Mouse (Mus musculus) MEL (cell line): ENCODE measurements at regions not wholly inside any gene's neighbourhood (a gene's known extent, or its start where the extent isn't known, plus 50 kb on each side); places are given as distances from the start of the nearest gene placed in this dataset.

ENCODE experiments used
- DNase-seq: peaks from one replicate; pipeline ENCODE4 v3.0.0; 2011; ENCODE audit warnings: low read depth, low spot score
- H3K27ac ChIP-seq: 2 replicates; pipeline ENCODE4 v1.5.1; 2012; ENCODE audit warnings: low read depth, mild to moderate bottlenecking, control low read depth, low read length, moderate library complexity; ENCODE audit not compliant: control insufficient read depth
- H3K27me3 ChIP-seq, 2 experiments: fragments of 150-350 bp in 1 of 2; sonication (generic) in 1 of 2; 2 replicates each; pipeline ENCODE4 v1.6.1; 2012; ENCODE audit warnings: low read length in 2 of 2, mild to moderate bottlenecking in 2 of 2, improper control_type of control experiment in 1 of 2, moderate library complexity in 1 of 2; ENCODE audit not compliant: insufficient read depth in 2 of 2, control insufficient read depth in 1 of 2
- H3K36me3 ChIP-seq, 2 experiments: 2 replicates each; pipeline ENCODE4 v1.6.1; 2012 to 2014; ENCODE audit warnings: low read length in 2 of 2, improper control_type of control experiment in 1 of 2, inconsistent platforms in 1 of 2, mild to moderate bottlenecking in 1 of 2; ENCODE audit not compliant: insufficient read depth in 2 of 2, control insufficient read depth in 1 of 2
- H3K4me1 ChIP-seq, 2 experiments: fragments of 150-350 bp in 1 of 2; sonication (generic) in 1 of 2; 2 replicates each; pipeline ENCODE4 v1.6.1; 2012; ENCODE audit warnings: low read length in 2 of 2, improper control_type of control experiment in 1 of 2, mild to moderate bottlenecking in 1 of 2; ENCODE audit not compliant: insufficient read depth in 2 of 2, control insufficient read depth in 1 of 2
- H3K4me3 ChIP-seq, 2 experiments: fragments of 150-350 bp in 1 of 2; sonication (generic) in 1 of 2; 2 replicates each; pipeline ENCODE4 v1.5.1; 2012; ENCODE audit warnings: low read depth in 2 of 2, low read length in 2 of 2, mild to moderate bottlenecking in 2 of 2, moderate library complexity in 2 of 2, control low read depth in 1 of 2, improper control_type of control experiment in 1 of 2; ENCODE audit not compliant: control insufficient read depth in 1 of 2, insufficient read depth in 1 of 2
- H3K79me2 ChIP-seq: 2 replicates; pipeline ENCODE4 v1.6.1; 2012; ENCODE audit warnings: mild to moderate bottlenecking, low read length, moderate library complexity; ENCODE audit not compliant: control insufficient read depth, poor library complexity, insufficient read depth
- H3K9ac ChIP-seq: 2 replicates; pipeline ENCODE4 v1.6.1; 2012; ENCODE audit warnings: low read depth, mild to moderate bottlenecking, control low read depth, low read length, moderate library complexity; ENCODE audit not compliant: control insufficient read depth, poor library complexity, severe bottlenecking
- H3K9me3 ChIP-seq: fragments of 150-350 bp; sonication (generic); replicated peaks from 2 replicates; pipeline ENCODE4 v1.6.1; 2012; ENCODE audit warnings: mild to moderate bottlenecking, low read length, improper control_type of control experiment, moderate library complexity; ENCODE audit not compliant: insufficient read depth
- E2F4 ChIP-seq: IDR thresholded peaks from 2 replicates; pipeline ENCODE4 v1.6.1; 2011; ENCODE audit warnings: low read depth, low read length, improper control_type of control experiment, borderline replicate concordance
- GATA1 ChIP-seq: IDR thresholded peaks from 2 replicates; pipeline ENCODE4 v1.6.1; 2011; ENCODE audit warnings: low read depth, low read length, improper control_type of control experiment
- MAFK ChIP-seq: IDR thresholded peaks from 2 replicates; pipeline ENCODE4 v1.6.1; 2011; ENCODE audit warnings: low read depth, mild to moderate bottlenecking, low read length, improper control_type of control experiment, borderline replicate concordance
- MAX ChIP-seq: IDR thresholded peaks from 2 replicates; pipeline ENCODE4 v1.6.1; 2011; ENCODE audit warnings: low read length, improper control_type of control experiment
- MAZ ChIP-seq: IDR thresholded peaks from 2 replicates; pipeline ENCODE4 v1.6.1; 2012; ENCODE audit warnings: low read depth, mild to moderate bottlenecking, inconsistent platforms, low read length, improper control_type of control experiment
- MXI1 ChIP-seq: IDR thresholded peaks from 2 replicates; pipeline ENCODE4 v1.6.1; 2011; ENCODE audit warnings: mild to moderate bottlenecking, low read depth, low read length, improper control_type of control experiment
- MYC ChIP-seq: IDR thresholded peaks from 2 replicates; pipeline ENCODE4 v1.6.1; 2011; ENCODE audit warnings: low read depth, mild to moderate bottlenecking, low read length, improper control_type of control experiment, moderate library complexity
- NRF1 ChIP-seq: IDR thresholded peaks from 2 replicates; pipeline ENCODE4 v1.6.1; 2014; ENCODE audit warnings: low read depth, mild to moderate bottlenecking, inconsistent platforms, low read length, improper control_type of control experiment, moderate library complexity; ENCODE audit not compliant: poor library complexity, insufficient read depth, severe bottlenecking
- POLR2A ChIP-seq, 2 experiments: IDR thresholded peaks; 2 replicates each; pipeline ENCODE4 v1.6.1; 2011 to 2012; ENCODE audit warnings: low read length in 2 of 2, mild to moderate bottlenecking in 2 of 2, control low read depth in 1 of 2, improper control_type of control experiment in 1 of 2, low read depth in 1 of 2, moderate library complexity in 1 of 2; ENCODE audit not compliant: control insufficient read depth in 1 of 2, insufficient read depth in 1 of 2, poor library complexity in 1 of 2
- POLR2AphosphoS2 ChIP-seq: IDR thresholded peaks from 2 replicates; pipeline ENCODE4 v1.6.1; 2011; ENCODE audit warnings: low read length, improper control_type of control experiment
- RCOR1 ChIP-seq: IDR thresholded peaks from 2 replicates; pipeline ENCODE4 v1.6.1; 2012; ENCODE audit warnings: low read depth, mild to moderate bottlenecking, inconsistent platforms, low read length, improper control_type of control experiment
- SMC3 ChIP-seq: IDR thresholded peaks from 2 replicates; pipeline ENCODE4 v1.6.1; 2011; ENCODE audit warnings: low read depth, low read length, improper control_type of control experiment
- TAL1 ChIP-seq: IDR thresholded peaks from 2 replicates; pipeline ENCODE4 v1.6.1; 2012; ENCODE audit warnings: mild to moderate bottlenecking, inconsistent platforms, low read length, moderate library complexity, mixed read lengths
- TCF12 ChIP-seq: IDR thresholded peaks from 2 replicates; pipeline ENCODE4 v1.6.1; 2014; ENCODE audit warnings: low read depth, mild to moderate bottlenecking, inconsistent platforms, low read length, improper control_type of control experiment, moderate library complexity
- UBTF ChIP-seq: IDR thresholded peaks from 2 replicates; pipeline ENCODE4 v1.6.1; 2012; ENCODE audit warnings: low read depth, mild to moderate bottlenecking, inconsistent platforms, low read length, improper control_type of control experiment, moderate library complexity, borderline replicate concordance; ENCODE audit not compliant: insufficient read depth
- USF1 ChIP-seq: IDR thresholded peaks from 2 replicates; pipeline ENCODE4 v1.6.1; 2014; ENCODE audit warnings: low read depth, mild to moderate bottlenecking, inconsistent platforms, low read length, improper control_type of control experiment, moderate library complexity
- USF2 ChIP-seq, 2 experiments: IDR thresholded peaks; 2 replicates each; pipeline ENCODE4 v1.6.1; 2011 to 2012; ENCODE audit warnings: improper control_type of control experiment in 2 of 2, low read length in 2 of 2, borderline replicate concordance in 1 of 2, inconsistent platforms in 1 of 2, low read depth in 1 of 2, mild to moderate bottlenecking in 1 of 2; ENCODE audit not compliant: insufficient read depth in 1 of 2
- ZC3H11A ChIP-seq: IDR thresholded peaks from 2 replicates; pipeline ENCODE4 v1.6.1; 2012; ENCODE audit warnings: low read depth, mild to moderate bottlenecking, inconsistent platforms, low read length, improper control_type of control experiment
- ZMIZ1 ChIP-seq: IDR thresholded peaks from 2 replicates; pipeline ENCODE4 v1.6.1; 2012; ENCODE audit warnings: low read depth, mild to moderate bottlenecking, inconsistent platforms, low read length, improper control_type of control experiment, moderate library complexity

DNA sequence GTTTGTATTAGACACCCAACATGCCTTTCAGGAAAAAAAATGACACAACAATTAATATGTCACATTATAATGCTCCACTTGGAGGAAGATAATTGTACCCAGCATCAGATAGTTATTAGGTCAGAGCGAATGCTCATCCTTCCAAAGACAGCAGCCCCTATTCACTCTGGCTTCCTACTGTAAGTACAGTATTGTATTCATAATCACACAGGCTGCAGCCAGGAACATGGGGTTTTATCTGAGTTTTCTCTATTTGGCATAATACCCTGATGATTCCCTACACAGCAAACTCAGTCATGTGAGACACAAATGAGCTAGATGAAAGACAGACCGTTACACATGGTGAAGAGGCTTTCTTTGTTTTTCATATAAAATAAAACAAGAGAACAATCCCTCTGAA is 430.5 kb upstream of the Klf12 start:
- Histone ChIP-seq H3K4me1 (no peaks in the 10 kb centered on the region), H3K27ac (no peak overlapping the region), H3K36me3 (no peaks in the 10 kb centered on the region), H3K9me3 (no peaks in the 10 kb centered on the region), H3K27me3 (no peaks in the 10 kb centered on the region), H3K4me3 (no peak overlapping the region), H3K79me2 (no peaks in the 10 kb centered on the region), H3K9ac (no peak overlapping the region)
- TF ChIP-seq TCF12: no peak
- no peak for TF ChIP-seq ZMIZ1
- TF ChIP-seq MAZ: no peak
- no peak for TF ChIP-seq MAFK
- TF ChIP-seq POLR2A (IDR thresholded peaks at IDR 0.05; ENCODE audit: control insufficient read depth in 1 of 2, insufficient read depth in 1 of 2, low read depth in 1 of 2, low read length in 2 of 2, poor library complexity in 1 of 2): no peak
- no peak for DNase-seq

GRCm38 (mm10) chr14:100713999-100714471 is 429.6 kb upstream of the Klf12 start:
- H3K4me3 ChIP-seq: no peak overlapping the region
- H3K27me3 ChIP-seq: no peaks in the 10 kb centered on the region
- no peak for TF ChIP-seq MYC
- TF ChIP-seq GATA1: no peak
- no peak for TF ChIP-seq ZC3H11A
- no peak for TF ChIP-seq USF1
- no peak for TF ChIP-seq E2F4
- no peak for TF ChIP-seq POLR2AphosphoS2
- no peak for TF ChIP-seq UBTF
- TF ChIP-seq TAL1: no peak
- no peak for TF ChIP-seq MAX
- TF ChIP-seq RCOR1: no peak
- TF ChIP-seq NRF1: no peak
- H3K36me3 ChIP-seq: no peaks in the 10 kb centered on the region
- no peak for DNase-seq
- H3K27ac ChIP-seq: no peak overlapping the region
- no peak overlapping the region for H3K9ac ChIP-seq
- H3K4me1 ChIP-seq: no peaks in the 10 kb centered on the region
- H3K9me3 ChIP-seq: no peaks in the 10 kb centered on the region
- H3K79me2 ChIP-seq: no peaks in the 10 kb centered on the region

DNA sequence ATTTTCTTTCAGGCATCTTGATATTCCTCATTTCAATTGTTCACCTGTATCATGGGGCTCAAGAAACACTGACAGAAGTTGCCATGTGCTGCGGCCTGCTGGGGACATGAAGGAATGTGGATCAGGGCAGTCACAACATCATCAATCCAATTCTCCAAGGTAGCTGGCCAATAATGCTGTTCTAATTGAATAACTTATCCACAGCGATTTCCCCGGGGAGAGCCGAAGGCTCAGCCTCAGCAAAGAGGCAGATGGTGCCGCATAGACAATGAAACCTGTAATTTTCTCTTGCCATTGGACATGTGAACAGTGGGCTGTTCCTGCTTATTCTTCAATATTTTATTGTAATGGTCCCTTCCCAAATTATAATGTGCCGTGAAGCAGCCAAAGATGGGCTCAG is 429.1 kb upstream of the Klf12 start:
- H3K4me1 ChIP-seq: no peaks in the 10 kb centered on the region
- H3K4me3 ChIP-seq: no peak overlapping the region
- no peak overlapping the region for H3K27ac ChIP-seq
- no peaks in the 10 kb centered on the region for H3K79me2 ChIP-seq
- H3K36me3 ChIP-seq: no peaks in the 10 kb centered on the region
- no peaks in the 10 kb centered on the region for H3K27me3 ChIP-seq
- DNase-seq: no peak
- TF ChIP-seq MXI1 (no peak), SMC3 (no peak), USF2 (IDR thresholded peaks at IDR 0.05; ENCODE audit: borderline replicate concordance in 1 of 2, insufficient read depth in 1 of 2, low read depth in 1 of 2, low read length in 2 of 2) (no peak), ZMIZ1 (no peak), POLR2AphosphoS2 (no peak), MAFK (no peak), E2F4 (no peak), NRF1 (no peak), TAL1 (no peak)
- no peaks in the 10 kb centered on the region for H3K9me3 ChIP-seq
- no peak overlapping the region for H3K9ac ChIP-seq
